Mouse (Mus musculus): ENCODE measurements at regions not wholly inside any gene's neighbourhood (a gene's known extent, or its start where the extent isn't known, plus 50 kb on each side); places are given as distances from the start of the nearest gene placed in this dataset.

DNA sequence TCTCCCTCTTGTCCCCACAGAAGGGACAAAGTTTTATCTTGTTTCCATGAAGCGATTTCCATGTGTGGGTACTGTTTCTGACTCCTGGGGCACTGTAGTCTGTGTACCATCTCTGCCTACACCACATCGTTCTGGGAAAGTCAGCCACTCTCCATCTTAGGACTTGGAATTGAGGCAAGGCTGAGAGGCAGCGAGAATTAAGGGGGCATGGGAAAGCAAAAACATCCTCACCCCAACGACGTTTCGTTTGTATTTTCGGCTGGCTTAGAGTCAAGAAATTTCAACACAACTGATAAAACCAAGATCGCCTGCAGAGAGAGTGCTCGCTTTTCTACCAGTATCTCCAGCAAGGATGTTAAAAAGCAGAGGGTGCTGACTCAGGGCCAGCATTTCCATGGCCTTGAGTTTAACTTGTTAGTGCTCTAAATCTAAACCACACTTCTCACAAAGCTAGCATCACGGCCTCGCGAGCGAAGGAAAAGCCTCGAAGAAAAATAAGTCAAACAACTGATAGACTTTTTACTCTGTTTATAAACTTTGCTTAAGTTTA is 78.1 kb upstream of the Rab3gap2 start:
- no peak for TF ChIP-seq POLR2A (IDR thresholded peaks at IDR 0.05; ENCODE audit: extremely low read depth, insufficient read depth, low read length)
- TF ChIP-seq CTCF (IDR thresholded peaks at IDR 0.05; ENCODE audit: low read depth, low read length), result no peak
- WGBS, result 56% methylated on average over 14 of the region's 14 CpGs
- Histone ChIP-seq H3K27me3 (ENCODE audit: control insufficient read depth, insufficient read depth, low read length) (no peaks in the 10 kb centered on the region), H3K36me3 (ENCODE audit: control insufficient read depth, insufficient read depth, low read length) (no peaks in the 10 kb centered on the region), H3K27ac (replicated peaks; ENCODE audit: insufficient read depth, low read depth, low read length) (no peak overlapping the region), H3K79me2 (ENCODE audit: control insufficient read depth, insufficient read depth, low read length) (no peaks in the 10 kb centered on the region), H3K4me1 (ENCODE audit: control insufficient read depth, insufficient read depth, low read length) (no peaks in the 10 kb centered on the region), H3K9ac (ENCODE audit: low read depth, low read length) (no peak overlapping the region), H3K4me3 (ENCODE audit: insufficient read depth, low read depth, low read length) (no peak overlapping the region)
- peak; percentile 34 for DNase-seq (ENCODE audit: extremely low read depth, low read depth, low spot score)

DNA sequence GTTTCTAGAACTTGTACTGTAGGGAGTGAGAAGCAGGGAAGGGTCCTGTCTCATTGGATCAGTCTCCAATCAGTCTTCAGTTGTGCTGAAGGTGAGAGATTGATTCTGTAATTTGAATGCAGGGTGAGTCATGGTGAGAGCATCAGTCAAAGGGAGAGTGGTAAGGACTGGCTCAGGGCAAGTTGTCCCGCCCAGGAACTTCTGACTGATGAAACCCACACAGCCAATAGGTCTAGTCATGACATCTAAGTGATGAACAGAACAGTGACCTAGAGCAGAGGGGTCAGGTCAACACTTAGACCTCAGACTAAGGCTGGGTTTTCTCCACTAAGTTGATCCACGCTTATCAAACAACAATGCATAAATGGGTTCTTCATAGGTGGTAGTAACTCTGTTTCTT is 82.4 kb upstream of the Rab3gap2 start:
- DNase-seq (ENCODE audit: extremely low read depth, low read depth, low spot score), result no peak
- Histone ChIP-seq H3K27me3 (ENCODE audit: control insufficient read depth, insufficient read depth, low read length) (no peaks in the 10 kb centered on the region), H3K4me3 (ENCODE audit: insufficient read depth, low read depth, low read length) (no peak overlapping the region), H3K9ac (ENCODE audit: low read depth, low read length) (no peak overlapping the region), H3K36me3 (ENCODE audit: control insufficient read depth, insufficient read depth, low read length) (no peaks in the 10 kb centered on the region), H3K79me2 (ENCODE audit: control insufficient read depth, insufficient read depth, low read length) (no peaks in the 10 kb centered on the region), H3K27ac (replicated peaks; ENCODE audit: insufficient read depth, low read depth, low read length) (no peak overlapping the region), H3K4me1 (ENCODE audit: control insufficient read depth, insufficient read depth, low read length) (no peaks in the 10 kb centered on the region)
- 90% methylated on average over 2 of the region's 2 CpGs for WGBS
- TF ChIP-seq POLR2A (IDR thresholded peaks at IDR 0.05; ENCODE audit: extremely low read depth, insufficient read depth, low read length) (no peak), CTCF (IDR thresholded peaks at IDR 0.05; ENCODE audit: low read depth, low read length) (no peak)

DNA sequence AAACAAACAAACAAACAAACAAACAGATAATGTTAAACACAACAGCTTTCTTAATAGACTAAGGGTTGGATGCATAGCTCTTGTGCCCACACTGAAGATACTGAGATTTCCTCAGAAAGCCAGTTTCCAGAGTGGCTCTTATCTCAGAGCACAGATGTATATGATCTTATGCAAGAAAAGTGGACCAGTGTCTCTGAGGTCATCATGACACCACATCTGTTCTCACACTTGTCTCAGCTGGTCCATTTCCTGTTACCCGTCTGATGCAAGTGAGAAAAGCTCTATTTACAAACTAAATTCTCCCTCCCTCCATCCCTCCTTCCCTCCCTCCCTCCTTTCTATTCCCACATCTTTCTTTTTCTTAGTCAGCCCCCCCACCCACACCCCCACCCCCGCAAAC is 83.5 kb upstream of the Rab3gap2 start:
- H3K4me3 ChIP-seq (ENCODE audit: insufficient read depth, low read depth, low read length), result no peak overlapping the region
- H3K79me2 ChIP-seq (ENCODE audit: control insufficient read depth, insufficient read depth, low read length), result no peaks in the 10 kb centered on the region
- no peak for TF ChIP-seq CTCF (IDR thresholded peaks at IDR 0.05; ENCODE audit: low read depth, low read length)
- no peak for TF ChIP-seq POLR2A (IDR thresholded peaks at IDR 0.05; ENCODE audit: extremely low read depth, insufficient read depth, low read length)
- H3K9ac ChIP-seq (ENCODE audit: low read depth, low read length), result no peak overlapping the region
- H3K27me3 ChIP-seq (ENCODE audit: control insufficient read depth, insufficient read depth, low read length), result no peaks in the 10 kb centered on the region
- 72% methylated on average over 2 of the region's 2 CpGs for WGBS
- no peaks in the 10 kb centered on the region for H3K36me3 ChIP-seq (ENCODE audit: control insufficient read depth, insufficient read depth, low read length)
- no peak for DNase-seq (ENCODE audit: extremely low read depth, low read depth, low spot score)
- no peak overlapping the region for H3K27ac ChIP-seq (replicated peaks; ENCODE audit: insufficient read depth, low read depth, low read length)
- H3K4me1 ChIP-seq (ENCODE audit: control insufficient read depth, insufficient read depth, low read length), result no peaks in the 10 kb centered on the region

DNA sequence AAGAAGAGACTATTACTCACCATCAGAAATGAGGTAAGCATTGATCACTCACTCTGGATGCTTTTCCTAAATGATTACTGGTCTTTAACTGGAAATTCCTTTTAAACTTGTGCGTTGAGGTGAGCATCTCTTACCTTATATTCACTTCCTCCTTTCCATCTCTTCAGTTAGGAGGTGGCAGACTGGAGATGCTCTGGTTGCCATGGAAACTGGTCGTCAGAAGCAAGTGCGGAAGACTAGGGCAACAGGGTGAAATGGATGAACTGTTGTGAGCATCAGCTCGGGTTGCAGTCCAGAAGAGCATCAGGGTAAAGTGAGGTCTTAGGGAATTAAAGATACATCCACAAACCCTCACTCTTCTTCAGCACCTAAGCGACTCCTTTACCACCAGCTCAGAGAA is 86.2 kb upstream of the Rab3gap2 start:
- no peak for TF ChIP-seq POLR2A (IDR thresholded peaks at IDR 0.05; ENCODE audit: extremely low read depth, insufficient read depth, low read length)
- TF ChIP-seq CTCF (IDR thresholded peaks at IDR 0.05; ENCODE audit: low read depth, low read length), result no peak
- H3K4me3 ChIP-seq (ENCODE audit: insufficient read depth, low read depth, low read length), result no peak overlapping the region
- H3K9ac ChIP-seq (ENCODE audit: low read depth, low read length), result no peak overlapping the region
- no peaks in the 10 kb centered on the region for H3K79me2 ChIP-seq (ENCODE audit: control insufficient read depth, insufficient read depth, low read length)
- H3K27me3 ChIP-seq (ENCODE audit: control insufficient read depth, insufficient read depth, low read length), result no peaks in the 10 kb centered on the region
- WGBS, result 63% methylated on average over 5 of the region's 5 CpGs
- H3K36me3 ChIP-seq (ENCODE audit: control insufficient read depth, insufficient read depth, low read length), result no peaks in the 10 kb centered on the region
- DNase-seq (ENCODE audit: extremely low read depth, low read depth, low spot score), result no peak
- H3K4me1 ChIP-seq (ENCODE audit: control insufficient read depth, insufficient read depth, low read length), result no peaks in the 10 kb centered on the region
- H3K27ac ChIP-seq (replicated peaks; ENCODE audit: insufficient read depth, low read depth, low read length), result no peak overlapping the region

DNA sequence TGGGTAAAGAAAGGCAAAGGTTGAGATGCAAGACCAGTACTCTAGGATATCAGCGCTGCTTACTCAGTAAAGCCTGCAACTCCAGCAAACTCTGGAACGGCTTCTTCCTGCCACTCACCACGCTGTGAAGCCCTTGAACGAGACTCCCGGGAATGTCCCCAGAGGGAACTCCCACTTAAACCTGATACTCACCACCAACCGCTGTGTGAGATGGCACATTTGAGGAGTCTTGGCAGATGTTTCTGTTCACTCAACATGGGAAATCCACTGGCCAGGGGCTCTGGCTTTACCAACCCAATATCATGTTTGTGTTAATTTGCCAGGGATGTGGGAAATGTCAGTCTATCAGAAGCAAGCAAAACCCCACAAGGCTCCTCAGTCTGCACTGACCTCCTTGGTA is 90.2 kb upstream of the Rab3gap2 start:
- no peaks in the 10 kb centered on the region for H3K36me3 ChIP-seq (ENCODE audit: control insufficient read depth, insufficient read depth, low read length)
- no peak overlapping the region for H3K9ac ChIP-seq (ENCODE audit: low read depth, low read length)
- H3K4me3 ChIP-seq (ENCODE audit: insufficient read depth, low read depth, low read length), result no peak overlapping the region
- TF ChIP-seq POLR2A (IDR thresholded peaks at IDR 0.05; ENCODE audit: extremely low read depth, insufficient read depth, low read length), result no peak
- TF ChIP-seq CTCF (IDR thresholded peaks at IDR 0.05; ENCODE audit: low read depth, low read length), result no peak
- no peaks in the 10 kb centered on the region for H3K79me2 ChIP-seq (ENCODE audit: control insufficient read depth, insufficient read depth, low read length)
- no peak overlapping the region for H3K27ac ChIP-seq (replicated peaks; ENCODE audit: insufficient read depth, low read depth, low read length)
- H3K27me3 ChIP-seq (ENCODE audit: control insufficient read depth, insufficient read depth, low read length), result no peaks in the 10 kb centered on the region
- no peak for DNase-seq (ENCODE audit: extremely low read depth, low read depth, low spot score)
- H3K4me1 ChIP-seq (ENCODE audit: control insufficient read depth, insufficient read depth, low read length), result no peaks in the 10 kb centered on the region
- 76% methylated on average over 6 of the region's 6 CpGs for WGBS

DNA sequence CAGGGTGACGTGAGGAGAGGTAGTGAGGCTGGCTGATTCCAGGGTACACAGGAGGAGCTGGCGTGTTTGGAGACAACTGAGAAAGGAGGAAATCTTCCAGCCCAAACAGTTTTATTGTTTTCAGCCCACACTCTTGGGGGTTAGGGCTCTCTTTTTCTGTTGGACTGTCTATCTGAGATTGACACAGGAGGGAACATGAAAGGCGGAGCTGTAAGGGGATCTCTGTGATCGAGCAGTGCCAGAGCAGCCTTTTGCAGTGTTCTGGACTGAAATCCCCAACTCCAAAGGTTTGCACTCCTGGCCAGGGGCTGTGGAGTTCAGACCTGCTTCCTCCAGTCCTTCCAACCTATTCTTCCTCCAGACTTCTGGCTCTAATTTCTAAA is 91.9 kb upstream of the Rab3gap2 start:
- no peak overlapping the region for H3K27ac ChIP-seq (replicated peaks; ENCODE audit: insufficient read depth, low read depth, low read length)
- H3K27me3 ChIP-seq (ENCODE audit: control insufficient read depth, insufficient read depth, low read length), result no peaks in the 10 kb centered on the region
- H3K36me3 ChIP-seq (ENCODE audit: control insufficient read depth, insufficient read depth, low read length), result no peaks in the 10 kb centered on the region
- TF ChIP-seq CTCF (IDR thresholded peaks at IDR 0.05; ENCODE audit: low read depth, low read length), result no peak
- TF ChIP-seq POLR2A (IDR thresholded peaks at IDR 0.05; ENCODE audit: extremely low read depth, insufficient read depth, low read length), result no peak
- H3K4me1 ChIP-seq (ENCODE audit: control insufficient read depth, insufficient read depth, low read length), result no peaks in the 10 kb centered on the region
- H3K9ac ChIP-seq (ENCODE audit: low read depth, low read length), result no peak overlapping the region
- 78% methylated on average over 4 of the region's 4 CpGs for WGBS
- H3K4me3 ChIP-seq (ENCODE audit: insufficient read depth, low read depth, low read length), result no peak overlapping the region
- no peak for DNase-seq (ENCODE audit: extremely low read depth, low read depth, low spot score)
- H3K79me2 ChIP-seq (ENCODE audit: control insufficient read depth, insufficient read depth, low read length), result no peaks in the 10 kb centered on the region
